Mouse (Mus musculus) lung, adult 2 months (tissue): ENCODE results near the gene Gan.

ENCODE experiments used
- CTCF ChIP-seq: fragments of 200-500 bp; IDR thresholded peaks from 2 replicates; pipeline ENCODE4 v1.5.1; 2011; ENCODE audit warnings: mild to moderate bottlenecking, low read length, control low read depth; ENCODE audit not compliant: insufficient read depth
- POLR2A ChIP-seq: fragments of 200-500 bp; IDR thresholded peaks from 2 replicates; pipeline ENCODE4 v1.6.1; 2011; ENCODE audit warnings: low read depth, mild to moderate bottlenecking, control low read depth, low read length, borderline replicate concordance; ENCODE audit errors: extremely low read depth

GRCm38 (mm10) chr8:117261702-117262101 is 103.8 kb downstream of the Gan start:
- TF ChIP-seq CTCF (no peak), POLR2A (no peak)
